Mouse (Mus musculus): ENCODE data around the gene Ntn4. TPM values are rescaled to one million over a fixed set of nuclear protein-coding genes. Genes with fewer than 3 reads are reported as not detected.
"Not testable (repeated sequence)": the region's sequence is repeated elsewhere in the genome, so short reads cannot be mapped to it uniquely, and the experiment has no call there.

Ntn4 gene
- total RNA-seq, 2 experiments from 2014 or later: 7.3 to 7.7 TPM

DNA sequence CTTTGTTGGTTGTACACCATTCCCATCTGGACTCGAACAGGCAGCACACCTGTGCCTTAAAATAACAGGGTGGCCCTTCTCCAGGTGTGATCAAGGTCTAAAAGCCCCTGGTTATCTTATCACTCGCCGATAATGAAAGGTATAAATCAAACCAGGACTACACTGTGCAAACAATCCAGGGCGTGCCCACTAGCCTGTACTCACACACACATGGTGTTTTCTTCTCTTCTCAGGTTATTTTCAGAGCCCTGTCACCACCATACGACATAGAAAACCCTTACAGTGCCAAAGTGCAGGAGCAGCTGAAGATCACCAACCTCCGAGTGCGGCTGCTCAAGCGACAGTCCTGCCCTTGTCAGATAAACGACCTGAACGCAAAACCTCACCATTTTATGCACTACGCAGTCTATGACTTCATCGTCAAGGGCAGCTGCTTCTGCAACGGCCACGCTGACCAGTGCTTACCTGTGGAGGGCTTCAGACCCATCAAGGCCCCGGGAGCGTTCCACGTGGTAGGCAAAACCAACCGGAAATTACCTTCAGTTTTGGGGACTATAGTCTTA, 41.8 kb downstream of the Ntn4 start:
- intact Hi-C loops (cut with DNase I): no loop called here
- DNase-seq: no peak

DNA sequence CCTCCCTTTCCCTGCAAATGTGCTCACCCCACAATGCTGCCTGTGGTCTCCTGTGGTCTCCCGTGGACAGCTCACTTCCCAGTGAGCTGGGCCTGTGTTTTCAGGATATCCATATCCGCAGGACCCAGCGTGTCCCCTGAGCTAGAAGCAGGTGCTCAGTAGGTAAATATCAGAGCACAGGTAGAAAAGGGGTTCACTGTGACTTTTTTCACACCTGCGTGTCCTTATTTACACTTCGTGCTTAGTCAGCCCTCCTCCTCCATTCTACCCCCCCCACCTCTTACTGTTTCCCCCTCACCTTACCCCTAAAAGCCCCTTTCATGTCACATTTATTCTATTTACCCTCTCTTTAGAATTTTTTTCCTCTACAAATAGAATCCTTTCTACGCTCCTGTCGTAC, 42.7 kb downstream of the Ntn4 start:
- no peak for DNase-seq
- intact Hi-C loops (cut with DNase I): no loop called here

DNA sequence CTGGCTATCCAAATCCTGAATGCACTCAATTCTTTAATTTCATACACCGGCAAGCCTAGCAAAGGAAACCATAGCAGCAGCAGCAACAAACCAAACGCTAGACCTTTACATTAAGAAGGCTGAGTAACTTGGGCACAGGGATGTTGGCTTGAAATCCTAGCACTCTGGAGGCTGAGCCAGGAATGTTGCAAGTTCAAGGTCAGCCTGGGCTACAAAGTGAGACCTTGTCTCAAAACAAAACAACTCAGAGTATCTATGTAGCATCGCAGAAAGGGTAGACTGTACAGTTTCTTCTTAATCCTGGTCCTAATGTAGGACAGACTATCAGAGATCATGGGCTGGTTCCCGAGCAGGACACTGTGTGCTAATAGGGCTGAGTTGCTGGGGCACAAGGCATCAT, 43.4 kb downstream of the Ntn4 start:
- intact Hi-C loops (cut with DNase I): no loop called here
- no peak for DNase-seq

DNA sequence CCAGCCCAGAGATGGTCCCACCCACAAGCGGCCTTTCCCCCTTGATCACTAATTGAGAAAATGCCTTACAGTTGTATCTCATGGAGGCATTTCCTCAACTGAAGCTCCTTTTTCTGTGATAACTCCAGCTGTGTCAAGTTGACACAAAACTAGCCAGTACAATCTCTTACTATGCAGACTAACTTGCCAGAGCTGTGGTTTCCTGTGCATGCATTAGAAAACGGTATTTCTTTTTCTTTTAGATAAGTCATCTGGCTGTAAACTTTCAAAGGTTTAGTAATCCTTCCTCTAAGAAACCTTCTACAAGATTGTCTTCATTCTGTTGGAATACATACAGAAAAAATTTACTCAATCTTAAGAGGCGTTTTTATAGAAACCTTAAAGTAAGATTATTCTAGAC, 44.9 kb downstream of the Ntn4 start:
- intact Hi-C loops (cut with DNase I); DNase-seq: not testable (repeated sequence)

DNA sequence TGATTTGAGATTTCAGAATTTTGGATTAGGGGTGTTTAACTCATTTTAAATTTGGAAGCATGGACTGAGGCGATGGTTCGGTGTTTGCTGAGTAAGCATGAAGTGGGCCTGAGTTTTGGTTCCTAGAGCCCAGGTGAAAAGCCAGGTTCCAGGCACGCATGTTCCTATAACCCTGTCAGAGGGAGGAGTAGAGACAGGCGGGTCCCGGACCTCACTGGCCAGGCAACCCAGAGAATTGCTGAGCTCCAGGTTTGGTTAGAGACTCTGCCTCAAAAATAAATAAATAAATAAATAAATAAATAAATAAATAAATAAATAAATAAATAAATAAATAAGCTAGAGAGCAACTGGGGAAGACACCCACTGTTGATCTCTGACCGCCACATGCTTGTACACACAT, 46.1 kb downstream of the Ntn4 start:
- intact Hi-C loops (cut with DNase I): no loop called here
- DNase-seq: no peak

DNA sequence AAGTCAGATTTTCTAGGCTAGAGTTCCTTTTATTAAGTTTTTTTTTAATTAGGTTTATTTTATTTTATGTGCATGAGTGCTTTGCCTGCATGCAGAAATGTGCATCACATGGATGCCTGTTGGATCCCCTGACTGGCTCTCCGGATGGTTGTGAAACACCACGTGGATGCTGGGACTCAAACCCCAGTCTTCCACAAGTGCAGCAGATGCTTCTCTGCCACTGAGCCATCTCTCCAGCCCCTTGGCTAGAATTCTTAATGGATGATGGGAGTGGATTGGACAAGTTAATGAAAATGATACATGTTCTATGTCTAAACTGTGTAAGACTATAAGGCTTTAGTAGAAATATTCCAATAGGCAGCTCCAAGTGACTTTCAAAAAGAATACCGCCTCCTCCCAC, 47.3 kb downstream of the Ntn4 start:
- intact Hi-C loops (cut with DNase I): no loop called here
- no peak for DNase-seq

DNA sequence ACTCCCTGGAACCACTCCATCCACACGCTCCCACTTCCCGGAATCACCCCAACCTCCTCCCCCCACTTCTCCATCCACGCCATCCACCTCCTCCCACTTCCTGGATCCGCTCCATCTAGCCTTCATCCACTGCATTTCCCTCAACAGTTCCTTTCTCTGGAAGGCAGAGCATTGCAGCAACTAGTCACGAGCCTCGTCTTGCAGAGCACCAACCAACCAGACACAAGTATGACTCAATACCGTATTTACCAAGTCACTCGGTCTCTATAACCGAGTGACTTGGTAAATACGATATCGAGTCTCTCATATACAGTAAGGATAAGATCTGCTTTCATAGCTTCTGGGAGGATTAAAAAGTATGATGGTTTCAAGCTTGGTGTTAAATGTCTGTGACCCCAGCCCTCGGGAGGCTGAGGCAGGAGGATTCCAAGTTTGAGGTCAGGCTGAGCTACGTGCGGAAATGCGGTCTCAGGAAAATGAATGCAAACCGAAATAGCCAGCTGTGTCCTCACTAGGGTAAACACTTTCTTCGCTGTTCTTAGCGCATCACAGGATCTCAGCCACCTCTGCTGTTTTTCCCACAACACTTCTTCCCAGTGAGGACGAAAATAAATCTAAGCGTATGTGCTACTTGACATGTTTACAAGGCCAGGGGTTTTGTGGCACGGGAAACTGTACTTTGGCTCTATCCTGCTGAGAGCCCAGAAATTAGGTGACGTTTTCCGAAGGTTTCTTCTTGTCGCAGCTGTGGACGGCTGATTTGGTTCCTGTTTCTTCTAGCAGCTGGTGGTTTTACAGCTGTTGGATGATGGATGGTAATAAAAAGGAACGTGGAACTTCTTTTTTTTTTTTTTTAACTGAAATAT, 48.1 kb downstream of the Ntn4 start:
- intact Hi-C loops (cut with DNase I): no loop called here
- no peak for DNase-seq

DNA sequence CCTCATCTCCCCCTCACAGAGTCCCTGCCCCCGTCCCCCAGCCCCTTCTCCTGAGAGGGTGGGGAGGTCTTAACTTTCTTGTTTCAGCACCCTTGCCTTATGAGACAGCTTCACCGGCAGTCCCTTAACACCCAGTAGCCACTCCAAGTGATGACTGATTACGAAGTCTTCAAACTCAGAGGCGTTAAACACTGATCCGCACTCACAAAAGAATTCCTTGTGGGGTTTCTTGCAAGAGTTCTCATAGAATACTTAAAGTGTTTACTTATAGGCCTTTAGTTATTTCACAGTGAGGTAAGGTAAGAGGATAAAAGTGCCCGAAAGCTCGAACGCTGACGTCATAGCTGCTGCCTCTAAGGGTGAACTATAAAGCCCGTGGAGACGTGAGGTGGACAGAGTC, 50.9 kb downstream of the Ntn4 start:
- intact Hi-C loops (cut with DNase I): no loop called here
- DNase-seq: no peak

DNA sequence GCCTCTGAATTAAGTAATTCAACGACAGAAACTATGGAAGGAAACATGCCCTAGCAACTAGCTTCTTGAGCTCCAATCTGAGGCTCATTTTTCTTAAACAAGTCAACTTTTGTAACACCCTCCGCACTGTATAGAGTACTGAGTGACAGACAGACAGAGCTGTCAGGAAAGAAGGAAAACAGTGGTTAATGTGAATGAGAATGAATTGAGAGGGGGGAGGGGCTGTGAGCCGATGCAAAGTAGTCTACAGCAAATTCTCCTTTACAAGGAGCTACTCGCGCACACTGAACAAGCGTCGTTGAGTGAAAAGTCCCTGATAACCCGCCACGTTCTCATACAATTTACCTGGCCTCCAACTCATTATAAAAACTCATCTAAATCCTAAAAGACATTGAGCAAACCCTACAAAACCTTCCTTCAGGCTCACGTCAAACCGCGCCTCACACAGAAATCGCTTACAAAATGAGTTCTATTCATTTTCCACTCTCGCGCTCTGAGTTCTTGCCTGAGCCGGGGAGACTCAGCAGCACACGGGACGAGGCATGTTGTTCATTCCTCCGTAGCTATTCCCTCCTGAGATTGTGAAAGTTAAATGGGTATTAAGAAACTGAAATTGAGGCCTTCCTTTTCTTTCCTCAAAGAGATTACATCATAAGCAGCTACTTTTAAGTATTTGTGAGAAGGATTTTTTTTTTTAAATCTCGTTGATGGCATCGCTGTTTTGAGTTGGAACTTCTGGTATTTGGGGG, 54.7 kb downstream of the Ntn4 start:
- DNase-seq: no peak
- intact Hi-C loops (cut with DNase I): no loop called here

DNA sequence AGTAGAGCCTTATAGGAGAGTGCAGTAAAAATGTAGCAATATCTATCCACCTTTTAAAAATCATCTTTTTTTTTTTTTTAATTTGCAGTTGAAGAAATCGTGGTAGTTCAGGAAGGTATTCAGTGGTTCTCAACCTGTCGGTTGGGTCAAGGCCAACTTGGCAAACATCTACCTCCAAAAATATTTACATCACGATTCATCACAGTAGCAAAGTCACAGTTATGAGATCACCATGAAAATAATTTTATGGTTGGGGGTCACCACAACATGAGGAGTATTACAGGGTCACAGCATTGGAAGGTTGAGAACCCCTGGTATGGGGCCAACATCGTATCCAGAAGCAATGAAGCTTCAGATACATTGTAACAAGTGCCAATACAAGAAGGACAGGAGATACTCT, 55.5 kb downstream of the Ntn4 start:
- intact Hi-C loops (cut with DNase I): no loop called here
- DNase-seq: no peak

DNA sequence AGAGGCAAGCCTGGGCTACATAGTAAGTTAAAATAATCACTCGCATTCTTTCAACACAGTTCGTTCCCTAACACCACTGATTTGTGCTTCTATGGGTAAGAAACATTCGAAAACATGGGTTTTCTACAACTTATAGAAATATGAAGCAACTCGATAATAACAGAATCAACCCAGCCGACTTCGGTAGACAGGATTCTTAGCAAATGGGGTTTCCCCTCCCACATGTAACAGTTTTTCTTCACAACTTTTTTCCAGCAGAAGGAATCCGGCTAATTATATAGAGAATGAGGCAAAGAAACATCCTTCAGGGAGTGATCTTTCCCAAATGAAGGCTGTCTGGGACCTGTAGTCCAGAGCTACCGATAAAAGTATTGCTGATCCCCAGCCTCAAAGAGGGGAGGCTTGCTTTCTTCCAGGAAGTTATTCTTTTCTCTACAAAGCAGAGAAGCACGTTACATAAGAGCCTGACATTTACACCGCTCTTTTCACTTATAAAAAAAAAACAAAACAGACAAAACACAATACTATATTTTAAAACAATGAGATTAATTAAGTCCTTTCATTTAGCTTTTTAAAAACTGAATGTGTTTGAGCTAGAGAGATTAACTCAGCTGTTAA, 57.5 kb downstream of the Ntn4 start:
- no peak for DNase-seq
- intact Hi-C loops (cut with DNase I): no loop called here

DNA sequence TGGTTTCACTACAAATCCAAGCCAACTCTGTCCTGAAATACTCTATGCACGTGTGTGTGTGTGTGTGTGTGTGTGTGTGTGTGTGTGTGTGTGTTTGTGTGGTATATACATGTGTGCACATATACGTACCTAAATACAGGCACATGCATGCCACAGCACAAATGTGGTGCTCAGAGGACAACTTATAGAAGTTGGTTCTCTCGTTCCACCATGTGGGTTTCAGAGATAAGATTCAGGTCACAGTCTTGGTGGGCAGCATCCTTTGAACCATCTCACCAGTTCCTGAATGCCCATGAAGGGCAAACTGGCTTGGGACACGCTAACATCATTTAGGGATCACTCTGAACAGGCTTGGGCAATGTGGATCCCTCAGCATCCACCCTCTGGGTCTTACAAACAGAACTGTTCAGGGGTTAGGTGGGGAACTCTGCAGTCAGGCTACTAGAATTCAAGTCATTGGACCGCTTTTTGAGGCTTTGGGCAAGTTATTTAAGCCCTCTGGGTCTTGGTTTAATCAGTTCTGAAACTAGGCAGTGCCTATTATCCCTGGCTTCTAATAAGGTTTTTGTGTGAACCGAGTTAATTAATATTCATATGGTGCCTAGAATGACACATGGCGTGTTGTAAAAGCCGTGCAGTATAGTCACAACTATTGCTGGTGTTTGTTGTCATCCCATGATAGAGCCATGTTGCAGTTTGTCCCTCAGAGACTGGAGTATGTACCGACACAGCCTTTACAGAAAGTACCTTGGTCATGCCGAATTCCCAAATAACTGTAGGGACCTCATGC, 59.4 kb downstream of the Ntn4 start:
- intact Hi-C loops (cut with DNase I): no loop called here
- no peak for DNase-seq

DNA sequence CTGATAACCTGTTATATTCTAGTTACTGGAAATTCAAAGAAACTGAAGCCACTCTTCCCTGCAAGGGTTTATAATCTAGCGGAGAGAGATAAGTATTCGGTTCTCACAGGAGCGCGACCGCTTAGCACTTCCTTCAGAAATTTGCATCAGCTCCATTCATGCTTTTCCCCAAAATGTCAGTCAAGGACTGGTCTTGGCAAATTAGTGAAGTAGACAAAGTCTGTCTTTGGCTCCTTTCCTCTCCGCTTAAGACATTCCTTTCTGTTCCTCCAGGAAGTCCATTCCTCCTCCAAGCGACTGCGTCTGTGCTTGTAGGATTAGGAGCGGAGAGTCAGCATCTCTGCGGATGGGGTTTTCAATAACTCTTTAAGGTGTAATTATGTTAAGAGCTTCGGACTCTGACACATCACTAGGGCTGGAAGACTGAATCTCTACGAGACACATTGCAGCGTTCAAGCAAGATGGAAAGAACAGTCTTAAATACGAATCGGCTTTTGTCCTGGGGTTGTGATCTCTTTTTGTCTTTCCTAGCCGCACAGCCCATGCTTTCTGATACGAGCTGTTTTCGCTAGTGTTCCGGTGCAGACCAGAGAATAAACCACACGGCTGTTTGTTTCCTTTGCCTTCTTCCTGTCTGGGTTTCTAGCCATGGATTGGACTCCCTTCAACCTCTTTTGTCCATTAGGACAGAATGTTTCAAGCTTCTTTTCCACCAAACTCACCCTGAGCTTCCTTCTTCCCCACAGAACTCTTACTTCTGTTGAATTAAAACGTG, 60.3 kb downstream of the Ntn4 start:
- DNase-seq: no peak
- intact Hi-C loops (cut with DNase I): no loop called here

DNA sequence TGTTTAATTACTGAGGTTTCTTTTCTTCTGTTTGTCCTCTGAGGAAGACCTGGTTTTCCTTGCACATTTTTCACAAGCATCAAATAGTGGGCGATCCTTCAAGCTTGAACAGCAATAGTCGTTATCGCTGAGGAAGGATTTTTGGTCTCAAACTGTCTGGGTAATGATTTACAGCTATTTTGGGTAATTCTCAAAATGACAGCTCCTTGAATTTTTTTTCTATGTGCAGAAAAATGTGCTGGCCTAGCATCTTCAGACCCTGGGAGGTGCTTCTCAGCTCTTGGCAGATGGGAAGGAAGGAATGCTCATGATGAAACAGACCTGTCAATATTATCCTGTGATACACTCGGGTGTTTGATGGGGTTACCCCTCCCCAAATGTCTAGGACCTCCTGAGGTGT, 63.5 kb downstream of the Ntn4 start:
- intact Hi-C loops (cut with DNase I): no loop called here
- DNase-seq: no peak

DNA sequence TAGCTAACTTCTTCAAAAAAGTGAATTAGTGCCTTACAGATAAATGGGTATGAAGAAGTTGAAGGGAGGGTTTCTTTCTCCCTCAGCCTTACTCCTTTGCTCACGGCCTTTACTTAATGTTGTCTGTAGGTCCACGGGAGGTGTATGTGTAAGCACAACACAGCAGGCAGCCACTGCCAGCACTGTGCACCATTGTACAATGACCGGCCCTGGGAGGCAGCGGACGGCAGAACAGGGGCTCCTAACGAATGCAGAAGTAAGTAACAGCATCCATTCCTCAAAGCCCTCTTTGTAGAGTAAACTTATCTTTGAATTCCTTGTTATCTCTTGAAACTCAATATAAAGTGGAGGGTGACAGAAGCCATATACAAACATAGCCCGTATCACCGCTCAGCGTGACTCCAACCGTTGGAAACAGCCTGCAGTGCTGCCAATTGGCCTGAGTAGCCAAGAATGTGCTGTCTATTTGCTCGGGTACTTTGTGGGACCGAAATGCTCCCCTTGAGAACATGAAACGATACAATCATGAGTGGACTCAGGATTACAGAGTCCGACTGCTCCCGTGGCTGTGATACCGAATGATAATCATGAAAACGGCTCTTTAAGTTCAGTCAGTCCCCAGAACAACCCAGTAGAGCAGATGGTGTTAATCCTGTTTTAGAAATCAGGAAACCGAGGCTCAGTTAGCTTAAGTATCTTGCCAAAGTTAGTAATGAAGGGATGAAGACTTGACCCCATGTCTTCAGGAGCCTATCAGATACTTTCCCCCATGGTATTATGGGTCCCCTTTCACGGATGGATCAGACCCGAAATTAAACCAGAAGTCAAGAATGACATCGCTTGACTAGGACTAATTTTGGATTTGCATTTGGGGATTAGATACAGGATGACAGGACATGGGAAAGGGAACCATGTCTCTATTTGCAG, 66.9 kb downstream of the Ntn4 start:
- peak; percentile 18 for DNase-seq

DNA sequence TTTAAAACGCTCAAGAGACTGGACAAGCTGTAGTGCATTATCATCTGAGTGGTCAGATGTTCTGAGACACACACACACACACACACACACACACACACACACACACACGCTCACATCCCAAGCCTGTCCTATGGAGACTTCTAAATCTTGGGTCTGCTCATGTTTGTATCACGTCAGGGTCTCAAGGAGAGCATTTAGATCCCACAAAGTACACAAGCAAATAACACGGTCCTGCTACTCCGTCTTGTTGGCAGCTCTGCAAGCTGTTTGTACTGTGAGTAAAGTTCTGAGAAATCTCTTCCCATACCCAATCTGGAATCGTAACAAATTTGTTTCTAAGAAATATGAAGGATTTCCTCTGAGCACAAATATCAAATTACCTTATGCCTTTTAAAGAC, 67.6 kb downstream of the Ntn4 start:
- no peak for DNase-seq
- intact Hi-C loops (cut with DNase I): no loop called here

More for the DNA sequence above, 66.9 kb downstream of the Ntn4 start:
- intact Hi-C loops (cut with DNase I): no loop called here

DNA sequence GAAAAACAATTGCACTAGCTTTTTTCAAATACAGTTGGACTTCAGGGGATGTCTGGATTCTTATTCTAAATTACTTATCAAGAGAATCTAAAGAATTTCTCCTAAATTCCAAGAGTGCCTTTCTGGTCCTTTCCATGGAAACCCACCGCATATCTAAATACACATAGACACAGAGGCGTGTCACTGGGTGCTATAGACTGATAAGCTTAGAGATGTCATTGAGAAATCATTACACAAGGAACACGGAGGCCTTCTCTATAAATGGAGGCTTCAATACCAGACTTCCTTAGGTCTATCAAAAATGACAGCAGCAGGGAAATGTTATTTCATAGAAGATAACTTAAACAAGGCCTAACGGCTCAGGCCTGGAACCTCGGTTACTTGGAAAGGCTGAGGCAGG, 68.0 kb downstream of the Ntn4 start:
- no peak for DNase-seq
- intact Hi-C loops (cut with DNase I): no loop called here

DNA sequence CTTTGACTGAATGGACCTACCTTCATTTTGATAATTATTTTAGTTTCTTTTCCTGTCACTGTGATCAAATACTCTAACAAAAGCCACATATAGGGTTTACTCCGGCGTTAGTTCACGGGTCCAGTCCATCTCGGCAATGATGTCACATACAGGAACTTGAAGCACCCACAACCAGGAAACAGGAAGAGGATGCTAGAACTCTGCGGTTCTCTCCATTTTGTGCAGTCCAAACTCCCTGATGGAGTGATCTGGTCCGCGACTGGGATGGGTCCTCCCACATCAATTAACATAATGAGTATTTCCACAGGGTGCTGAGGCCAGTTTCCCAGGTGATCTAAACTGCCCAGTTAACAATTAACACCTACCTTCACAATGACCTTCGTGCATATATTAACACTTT, 69.1 kb downstream of the Ntn4 start:
- intact Hi-C loops (cut with DNase I): no loop called here

More for the DNA sequence above, 69.1 kb downstream of the Ntn4 start:
- DNase-seq: no peak

Data from left cerebral cortex, postnatal 4 days (tissue).